Mouse (Mus musculus): ENCODE data around the gene Ipcef1.

Gene Ipcef1

GRCm38 (mm10) chr10:7052315-7053017 lies at the start of gene Ipcef1:
Gene Ipcef1, minus strand, starts transcription at chr10:7052478.
- no peak for DNase-seq (ENCODE audit: low spot score in 2 of 2)

GRCm38 (mm10) chr10:7077971-7078370 lies 25.7 kb upstream of the Ipcef1 start:
- no peak for DNase-seq (ENCODE audit: low spot score in 2 of 2)

- no peak for DNase-seq (ENCODE audit: low spot score in 2 of 2)
Measured at GRCm38 (mm10) chr10:7077389-7077808, 25.1 kb upstream of the Ipcef1 start.

- DNase-seq (ENCODE audit: low spot score in 2 of 2), result no peak
Measured at GRCm38 (mm10) chr10:7076662-7077211, 24.5 kb upstream of the Ipcef1 start.

GRCm38 (mm10) chr10:7076201-7076600 lies 23.9 kb upstream of the Ipcef1 start:
- peak; percentile 87 for DNase-seq (ENCODE audit: low spot score in 2 of 2)

GRCm38 (mm10) chr10:7075661-7076060 lies 23.4 kb upstream of the Ipcef1 start:
- DNase-seq (ENCODE audit: low spot score in 2 of 2), result no peak

- no peak for DNase-seq (ENCODE audit: low spot score in 2 of 2)
Measured at GRCm38 (mm10) chr10:7074231-7074630, 22.0 kb upstream of the Ipcef1 start.

GRCm38 (mm10) chr10:7070924-7071323 lies 18.6 kb upstream of the Ipcef1 start:
- no peak for DNase-seq (ENCODE audit: low spot score in 2 of 2)

- DNase-seq (ENCODE audit: low spot score in 2 of 2), result no peak
Measured at GRCm38 (mm10) chr10:7070100-7070835, 18.0 kb upstream of the Ipcef1 start.

- no peak for DNase-seq (ENCODE audit: low spot score in 2 of 2)
Measured at GRCm38 (mm10) chr10:7069090-7069489, 16.8 kb upstream of the Ipcef1 start.

GRCm38 (mm10) chr10:7068608-7069007 lies 16.3 kb upstream of the Ipcef1 start:
- no peak for DNase-seq (ENCODE audit: low spot score in 2 of 2)

- DNase-seq (ENCODE audit: low spot score in 2 of 2), result no peak
Measured at GRCm38 (mm10) chr10:7063752-7064457, 11.6 kb upstream of the Ipcef1 start.

- DNase-seq (ENCODE audit: low spot score in 2 of 2), result no peak
Measured at GRCm38 (mm10) chr10:7062993-7063392, 10.7 kb upstream of the Ipcef1 start.

- DNase-seq (ENCODE audit: low spot score in 2 of 2), result no peak
Measured at GRCm38 (mm10) chr10:7060326-7060725, 8.0 kb upstream of the Ipcef1 start.

- DNase-seq (ENCODE audit: low spot score in 2 of 2), result no peak
Measured at GRCm38 (mm10) chr10:7057546-7057945, 5.3 kb upstream of the Ipcef1 start.

- no peak for DNase-seq (ENCODE audit: low spot score in 2 of 2)
Measured at GRCm38 (mm10) chr10:7054560-7055205, 2.4 kb upstream of the Ipcef1 start.

GRCm38 (mm10) chr10:7049901-7050300 lies 2.4 kb downstream of the Ipcef1 start:
- DNase-seq (ENCODE audit: low spot score in 2 of 2), result no peak

- DNase-seq (ENCODE audit: low spot score in 2 of 2), result no peak
Measured at GRCm38 (mm10) chr10:7047919-7048291, 4.4 kb downstream of the Ipcef1 start.

GRCm38 (mm10) chr10:7047288-7047918 lies 4.9 kb downstream of the Ipcef1 start:
- DNase-seq (ENCODE audit: low spot score in 2 of 2), result no peak

- DNase-seq (ENCODE audit: low spot score in 2 of 2), result no peak
Measured at GRCm38 (mm10) chr10:7043896-7044295, 8.4 kb downstream of the Ipcef1 start.

- no peak for DNase-seq (ENCODE audit: low spot score in 2 of 2)
Measured at GRCm38 (mm10) chr10:7041032-7041431, 11.2 kb downstream of the Ipcef1 start.

Data from right cerebral cortex, postnatal 10 days (tissue).